Mouse (Mus musculus) limb, embryonic 13.5 days (tissue): Measurements from ENCODE around the gene Catsper2. TPM values are rescaled to one million over a fixed set of nuclear protein-coding genes. Genes with fewer than 3 reads are reported as not detected.

Experiments used
- ATAC-seq: fragments of 200-750 bp; cut with Nextera tagmentation; 2 replicates; pipeline ENCODE4 v1.8.0; 2017; ENCODE audit warnings: low read depth, moderate number of reproducible peaks, moderate TSS enrichment; ENCODE audit not compliant: low FRiP score
- H3K27ac ChIP-seq: fragments of 300-500 bp; sonication (generic); 2 replicates; pipeline ENCODE4 v1.5.1; 2015; ENCODE audit warnings: inconsistent platforms, mild to moderate bottlenecking, moderate library complexity
- H3K27me3 ChIP-seq: fragments of 300-500 bp; sonication (generic); 2 replicates; pipeline ENCODE4 v1.6.1; 2015; ENCODE audit warnings: mild to moderate bottlenecking, inconsistent platforms
- H3K36me3 ChIP-seq: fragments of 300-500 bp; sonication (generic); 2 replicates; pipeline ENCODE4 v1.6.1; 2015; ENCODE audit warnings: inconsistent platforms, mild to moderate bottlenecking, moderate library complexity
- H3K4me1 ChIP-seq: fragments of 300-500 bp; sonication (generic); 2 replicates; pipeline ENCODE4 v1.6.1; 2015; ENCODE audit warnings: inconsistent platforms
- H3K4me2 ChIP-seq: fragments of 300-500 bp; sonication (generic); replicated peaks from 2 replicates; pipeline ENCODE4 v1.6.1; 2015; ENCODE audit warnings: inconsistent platforms, mild to moderate bottlenecking, moderate library complexity
- H3K4me3 ChIP-seq: fragments of 300-500 bp; sonication (generic); 2 replicates; pipeline ENCODE4 v1.5.1; 2015; ENCODE audit warnings: moderate library complexity, mild to moderate bottlenecking, inconsistent platforms
- H3K9ac ChIP-seq: fragments of 300-500 bp; sonication (generic); 2 replicates; pipeline ENCODE4 v1.6.1; 2015; ENCODE audit warnings: mild to moderate bottlenecking, inconsistent platforms
- H3K9me3 ChIP-seq: fragments of 300-500 bp; sonication (generic); 2 replicates; pipeline ENCODE4 v1.6.1; 2016; ENCODE audit warnings: inconsistent platforms
- WGBS: fragments of 180-500 bp; shearing (Covaris S2); methylation state at CpG from one replicate; pipeline ENCODE4 v1.1.7; 2015; 5-methylcytosine and 5-hydroxymethylcytosine counted together
- polyA plus RNA-seq: library from polyadenylated mRNA; unstranded; fragments of >200 nt; fragmentation: Nextera tagmentation; extraction: Ambion mirVana; gene quantifications from 2 replicates; pipeline ENCODE4 v1.2.1, GENCODE M21; 2015

The Catsper2 gene
- 3.0 TPM in 2 replicates for polyA plus RNA-seq

DNA sequence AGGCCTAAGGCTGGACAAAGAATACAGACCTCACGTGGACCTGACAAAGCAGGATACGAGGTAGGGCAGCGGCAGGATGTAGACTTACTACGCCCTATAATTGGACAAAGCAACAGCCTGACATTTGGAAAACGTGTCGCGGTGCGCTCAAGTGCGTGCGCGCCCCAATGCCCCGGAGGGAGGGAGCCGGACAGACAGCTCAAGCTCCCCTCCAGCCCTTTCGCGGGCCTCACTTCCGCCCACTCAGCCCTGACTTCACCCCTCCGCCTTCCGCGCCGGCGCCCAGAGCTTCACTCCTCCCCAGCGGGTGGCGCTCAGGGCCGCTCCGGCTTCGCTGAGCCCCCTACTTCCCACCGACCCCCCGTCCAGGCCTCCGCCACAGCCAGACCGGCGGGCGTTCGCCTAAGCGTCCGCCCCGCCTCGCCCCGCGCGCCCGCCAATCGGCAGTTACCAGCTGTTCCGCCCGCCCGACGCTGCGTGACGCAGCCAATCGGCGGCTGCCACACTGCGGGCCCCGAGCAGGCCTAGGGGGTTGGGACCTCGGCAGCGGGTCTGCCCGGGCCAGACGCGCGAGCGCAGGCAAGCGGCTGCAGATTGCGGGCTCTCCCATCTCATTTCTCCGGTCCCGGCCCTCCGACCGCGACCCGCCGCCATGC is at the start of gene Catsper2, which contains the start of gene Pdia3:
Catsper2 (minus strand) TSS at position 406 of the 656 bp plus-strand sequence.
Pdia3 (plus strand) TSS at position 389 of the 656 bp plus-strand sequence.
- peak within 1 kb of the TSS; percentile 99 for H3K9ac ChIP-seq
- no peaks in the 10 kb centered on the region for H3K9me3 ChIP-seq
- WGBS: under 1% methylated on average over 68 of the region's 68 CpGs
- H3K27ac ChIP-seq: peak within 1 kb of the TSS; percentile 98
- peaks cover 30% of the 10 kb centered on the region for H3K4me1 ChIP-seq
- H3K36me3 ChIP-seq: peaks cover 27% of the 10 kb centered on the region
- peak within 1 kb of the TSS; percentile 98 for H3K4me3 ChIP-seq
- H3K4me2 ChIP-seq: peak within 1 kb of the TSS; percentile 70
- peak; percentile 99 for ATAC-seq
- H3K27me3 ChIP-seq: no peaks in the 10 kb centered on the region

DNA sequence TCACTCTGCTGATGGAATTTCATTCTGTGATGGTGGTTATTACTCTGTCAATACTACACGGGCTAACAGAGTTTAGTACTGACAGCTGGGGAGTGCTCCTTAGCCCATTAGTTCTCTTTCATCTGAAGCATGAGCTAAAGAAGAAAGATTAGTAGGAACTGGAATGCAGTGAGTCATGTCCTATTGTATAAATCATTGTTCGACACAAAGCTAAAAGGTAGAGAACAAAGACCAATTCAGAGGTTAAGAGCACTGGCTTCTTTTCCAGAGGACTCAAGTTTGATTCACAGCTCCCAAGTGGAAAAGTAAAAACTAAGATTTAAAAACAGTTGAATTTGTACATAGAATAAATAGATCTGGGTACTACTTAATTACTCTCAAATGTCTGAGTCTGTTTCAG is 46.5 kb upstream of the Catsper2 start:
- H3K4me3 ChIP-seq: no peak overlapping the region
- no peaks in the 10 kb centered on the region for H3K9me3 ChIP-seq
- H3K4me1 ChIP-seq: peaks cover 11% of the 10 kb centered on the region
- H3K4me2 ChIP-seq: no peak overlapping the region
- H3K27ac ChIP-seq: no peak overlapping the region
- H3K36me3 ChIP-seq: peaks cover 30% of the 10 kb centered on the region
- no peak for ATAC-seq
- no peaks in the 10 kb centered on the region for H3K27me3 ChIP-seq
- whole genome bisulfite sequencing: 76% methylated on average over 2 of the region's 2 CpGs
- H3K9ac ChIP-seq: no peak overlapping the region

DNA sequence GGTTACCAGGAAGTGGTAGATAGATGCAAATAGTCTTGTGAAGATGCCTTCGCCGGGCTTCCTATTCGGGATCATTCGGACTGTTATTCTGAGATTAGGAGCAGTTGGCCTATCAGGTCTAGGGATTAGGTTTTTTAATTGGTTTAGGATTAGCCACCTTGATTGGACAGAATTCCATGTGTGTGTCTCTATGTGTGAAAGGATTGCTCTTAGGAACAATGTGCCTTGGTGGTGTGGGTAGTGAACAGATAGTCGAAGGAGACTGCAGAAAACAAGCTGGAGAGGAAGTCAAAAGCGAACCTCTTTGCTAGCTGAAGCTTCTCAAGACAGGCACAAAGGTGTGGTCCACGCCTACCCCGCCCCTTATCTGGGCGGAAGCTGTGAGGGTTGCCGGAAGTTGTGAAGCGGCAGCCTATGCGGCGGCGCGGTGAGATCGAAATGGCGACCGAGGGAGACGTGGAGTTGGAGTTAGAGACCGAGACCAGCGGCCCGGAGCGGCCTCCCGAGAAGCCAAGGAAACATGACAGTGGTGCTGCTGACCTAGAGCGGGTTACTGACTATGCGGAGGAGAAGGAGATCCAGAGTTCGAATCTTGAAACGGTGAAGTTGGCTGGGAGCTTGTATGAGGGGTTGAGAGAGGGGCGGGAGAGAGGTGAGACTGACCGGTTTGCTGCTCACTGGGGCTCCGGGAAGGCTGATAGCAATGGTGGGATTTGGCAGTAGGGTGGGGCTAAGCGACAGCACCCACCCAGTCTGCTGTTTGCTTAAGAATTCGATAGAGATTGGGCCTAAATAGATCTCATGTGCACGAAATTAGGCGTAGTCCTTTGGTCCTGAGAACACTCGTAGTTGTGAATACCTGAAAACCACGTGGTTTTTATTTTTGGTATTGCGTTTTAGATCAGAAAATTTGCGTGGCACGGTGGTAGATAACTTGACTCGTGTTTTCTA is 43.4 kb upstream of the Catsper2 start, which contains the start of gene Serinc4:
Serinc4 (minus strand) TSS at position 90 of the 951 bp plus-strand sequence.
- Histone ChIP-seq H3K9ac (peak within 1 kb of the TSS; percentile 81), H3K4me3 (peak within 1 kb of the TSS; percentile 76), H3K4me2 (peak within 1 kb of the TSS; percentile 75), H3K4me1 (peaks cover 17% of the 10 kb centered on the region), H3K27me3 (no peaks in the 10 kb centered on the region), H3K36me3 (peaks cover 51% of the 10 kb centered on the region), H3K9me3 (no peaks in the 10 kb centered on the region), H3K27ac (peak within 1 kb of the TSS; percentile 75; the same call in 1 of the 2 replicates)
- peak; percentile 87 for ATAC-seq
- 4% methylated on average over 41 of the region's 41 CpGs for whole genome bisulfite sequencing

DNA sequence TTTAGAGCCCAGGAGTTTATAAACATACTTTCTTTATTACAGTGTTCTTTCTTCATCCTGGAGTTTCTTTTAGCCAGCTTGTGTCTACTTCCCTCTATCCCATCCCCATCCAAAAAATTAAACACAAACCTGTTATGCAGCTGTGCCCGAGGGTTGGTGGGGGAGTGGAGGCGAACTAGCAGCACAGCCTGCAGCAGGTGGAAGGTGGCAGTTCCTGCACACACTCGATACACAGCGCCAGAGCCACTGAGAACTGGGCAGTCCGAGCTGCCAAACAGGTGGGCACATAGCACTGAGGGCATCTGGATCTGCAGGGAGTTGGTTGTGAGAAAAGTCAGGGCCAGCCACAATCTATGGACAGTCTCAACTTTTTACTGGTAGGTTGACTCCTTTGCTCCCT is 41.9 kb upstream of the Catsper2 start:
- H3K36me3 ChIP-seq: peaks cover 51% of the 10 kb centered on the region
- H3K4me3 ChIP-seq: no peak overlapping the region
- no peaks in the 10 kb centered on the region for H3K9me3 ChIP-seq
- H3K4me1 ChIP-seq: peaks cover 26% of the 10 kb centered on the region
- H3K27ac ChIP-seq: no peak overlapping the region
- ATAC-seq: no peak
- no peaks in the 10 kb centered on the region for H3K27me3 ChIP-seq
- no peak overlapping the region for H3K4me2 ChIP-seq
- no peak overlapping the region for H3K9ac ChIP-seq
- 71% methylated on average over 5 of the region's 5 CpGs for WGBS

DNA sequence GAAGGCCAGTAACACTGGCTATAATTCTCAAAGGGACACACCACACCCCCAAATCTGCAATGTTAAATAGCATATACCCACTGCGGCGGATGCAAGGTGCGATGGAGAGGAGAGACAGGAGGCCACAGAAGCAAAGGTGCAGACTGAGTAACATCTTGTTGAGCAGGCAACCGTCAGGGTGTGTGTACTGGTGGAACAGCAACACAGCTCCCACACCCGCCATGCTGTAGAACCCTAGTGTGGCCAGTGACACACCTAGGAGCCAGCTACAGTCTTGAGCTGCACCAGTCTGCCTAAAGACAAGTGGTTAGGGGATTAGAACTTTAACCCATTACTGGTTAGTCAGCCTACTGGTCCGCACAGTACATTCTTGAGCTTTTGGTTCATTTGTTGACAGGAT is 40.3 kb upstream of the Catsper2 start:
- Histone ChIP-seq H3K9me3 (no peaks in the 10 kb centered on the region), H3K36me3 (peaks cover 36% of the 10 kb centered on the region), H3K4me2 (no peak overlapping the region), H3K27me3 (no peaks in the 10 kb centered on the region), H3K27ac (no peak overlapping the region), H3K9ac (no peak overlapping the region), H3K4me1 (peaks cover 29% of the 10 kb centered on the region), H3K4me3 (no peak overlapping the region)
- no peak for ATAC-seq
- WGBS: 85% methylated on average over 6 of the region's 6 CpGs

DNA sequence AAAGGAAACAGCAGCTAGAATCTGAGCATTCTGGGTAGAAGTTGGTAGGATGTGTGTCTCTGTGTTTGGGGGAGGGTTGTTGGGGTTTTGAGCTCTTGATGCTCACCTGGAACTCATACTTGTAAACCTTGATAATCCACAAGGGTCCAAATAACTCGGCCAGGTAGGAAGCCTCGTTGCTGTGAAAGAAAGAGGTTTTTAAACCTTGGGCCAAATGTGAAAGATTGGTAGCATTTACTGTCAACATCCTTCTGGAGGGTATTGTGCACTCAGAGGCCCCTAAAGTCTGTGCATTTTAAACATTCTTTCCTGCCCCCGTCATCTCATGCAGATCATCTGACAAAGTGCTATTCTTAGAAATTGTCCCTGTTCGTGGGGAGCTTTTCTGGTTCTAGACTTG is 39.4 kb upstream of the Catsper2 start, which contains the start of gene Hypk:
Hypk (plus strand) TSS at position 301 of the 400 bp plus-strand sequence.
- peaks cover 29% of the 10 kb centered on the region for H3K36me3 ChIP-seq
- no peak within 1 kb of the TSS for H3K4me2 ChIP-seq
- H3K9ac ChIP-seq: no peak within 1 kb of the TSS
- H3K27me3 ChIP-seq: no peaks in the 10 kb centered on the region
- no peak for ATAC-seq
- H3K4me3 ChIP-seq: no peak within 1 kb of the TSS
- H3K9me3 ChIP-seq: no peaks in the 10 kb centered on the region
- WGBS: 72% methylated on average over 4 of the region's 4 CpGs
- peaks cover 30% of the 10 kb centered on the region for H3K4me1 ChIP-seq
- no peak within 1 kb of the TSS for H3K27ac ChIP-seq

DNA sequence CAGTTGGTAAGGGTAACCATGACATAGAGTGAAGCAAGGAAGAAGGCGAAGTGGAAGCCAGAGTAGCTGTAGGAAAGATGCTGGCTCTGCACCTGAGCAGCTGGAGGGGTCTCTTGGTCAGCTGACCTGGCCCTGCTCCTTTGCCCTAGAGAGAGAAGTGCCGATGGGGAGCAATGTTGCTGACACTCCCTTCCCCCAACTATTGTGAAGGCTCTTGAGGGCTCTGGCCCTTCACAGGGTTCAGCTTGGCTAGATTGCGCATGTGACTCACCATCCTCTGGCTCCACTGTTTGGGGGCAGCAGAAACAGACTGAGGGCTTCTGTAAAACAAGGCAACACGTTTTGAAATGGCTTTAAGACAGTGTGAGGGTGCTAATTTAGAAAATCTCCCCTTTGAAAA is 38.8 kb upstream of the Catsper2 start:
- Histone ChIP-seq H3K4me3 (no peak overlapping the region), H3K4me2 (no peak overlapping the region), H3K9ac (no peak overlapping the region), H3K27ac (no peak overlapping the region), H3K27me3 (no peaks in the 10 kb centered on the region), H3K9me3 (no peaks in the 10 kb centered on the region), H3K4me1 (peaks cover 29% of the 10 kb centered on the region), H3K36me3 (peaks cover 29% of the 10 kb centered on the region)
- no peak for ATAC-seq
- 85% methylated on average over 4 of the region's 4 CpGs for WGBS

DNA sequence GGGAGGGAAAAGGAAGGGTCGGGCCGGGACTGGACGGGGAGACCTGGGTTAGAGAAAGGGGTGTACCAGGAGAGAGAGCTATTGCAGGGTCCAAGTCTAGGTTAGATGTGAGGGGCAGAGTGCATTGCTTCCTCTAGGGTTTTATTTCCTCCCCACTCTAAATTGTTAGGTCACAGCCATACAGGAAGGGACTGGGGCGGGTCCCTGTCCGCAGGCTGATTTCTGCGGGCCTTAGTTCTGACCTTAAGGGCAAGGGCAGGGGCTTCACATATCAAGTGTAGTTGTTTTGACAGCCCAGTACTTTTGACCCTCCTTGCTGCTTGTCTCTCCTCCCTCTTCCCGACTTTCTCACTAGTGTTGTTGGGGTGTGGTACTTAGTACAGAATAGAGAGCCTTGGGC is 36.5 kb upstream of the Catsper2 start:
- H3K36me3 ChIP-seq: peaks cover 29% of the 10 kb centered on the region
- H3K9me3 ChIP-seq: no peaks in the 10 kb centered on the region
- H3K4me2 ChIP-seq: peak overlapping the region; percentile 74
- peak overlapping the region; percentile 98; the same call in 1 of the 2 replicates for H3K27ac ChIP-seq
- H3K4me3 ChIP-seq: peak overlapping the region; percentile 99
- H3K4me1 ChIP-seq: peaks cover 23% of the 10 kb centered on the region
- under 1% methylated on average over 7 of the region's 7 CpGs for WGBS
- H3K9ac ChIP-seq: peak overlapping the region; percentile 99
- H3K27me3 ChIP-seq: no peaks in the 10 kb centered on the region
- no peak for ATAC-seq

DNA sequence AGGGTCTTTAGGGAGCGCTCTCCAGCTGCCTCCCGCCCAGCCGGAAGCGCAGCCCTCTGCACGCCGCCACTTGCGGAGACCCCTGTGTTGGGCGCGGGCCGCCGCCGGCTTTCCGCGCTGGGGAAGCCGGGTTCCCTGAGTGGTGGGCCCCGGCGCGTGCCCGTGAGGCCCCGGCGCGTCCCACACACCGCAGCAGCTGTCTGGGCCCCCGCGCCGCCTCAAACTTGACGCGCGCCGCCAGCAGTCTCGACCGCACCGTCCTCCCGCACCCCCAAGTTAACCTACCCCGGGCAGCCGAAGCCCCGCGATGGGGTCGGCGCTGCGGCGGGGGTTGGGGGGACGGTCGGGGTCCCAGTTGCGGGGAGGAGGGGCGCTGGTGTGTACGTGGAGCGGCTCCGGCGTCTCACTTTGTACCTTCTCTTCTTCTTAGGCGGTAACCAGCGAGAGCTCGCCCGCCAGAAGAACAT is 36.0 kb upstream of the Catsper2 start:
- Histone ChIP-seq H3K9me3 (no peaks in the 10 kb centered on the region), H3K27me3 (no peaks in the 10 kb centered on the region), H3K9ac (peak overlapping the region; percentile 99), H3K4me1 (peaks cover 23% of the 10 kb centered on the region), H3K4me3 (peak overlapping the region; percentile 99), H3K36me3 (peaks cover 29% of the 10 kb centered on the region), H3K4me2 (peak overlapping the region; percentile 74), H3K27ac (peak overlapping the region; percentile 98)
- ATAC-seq: peak; percentile 54
- WGBS: under 1% methylated on average over 54 of the region's 54 CpGs

DNA sequence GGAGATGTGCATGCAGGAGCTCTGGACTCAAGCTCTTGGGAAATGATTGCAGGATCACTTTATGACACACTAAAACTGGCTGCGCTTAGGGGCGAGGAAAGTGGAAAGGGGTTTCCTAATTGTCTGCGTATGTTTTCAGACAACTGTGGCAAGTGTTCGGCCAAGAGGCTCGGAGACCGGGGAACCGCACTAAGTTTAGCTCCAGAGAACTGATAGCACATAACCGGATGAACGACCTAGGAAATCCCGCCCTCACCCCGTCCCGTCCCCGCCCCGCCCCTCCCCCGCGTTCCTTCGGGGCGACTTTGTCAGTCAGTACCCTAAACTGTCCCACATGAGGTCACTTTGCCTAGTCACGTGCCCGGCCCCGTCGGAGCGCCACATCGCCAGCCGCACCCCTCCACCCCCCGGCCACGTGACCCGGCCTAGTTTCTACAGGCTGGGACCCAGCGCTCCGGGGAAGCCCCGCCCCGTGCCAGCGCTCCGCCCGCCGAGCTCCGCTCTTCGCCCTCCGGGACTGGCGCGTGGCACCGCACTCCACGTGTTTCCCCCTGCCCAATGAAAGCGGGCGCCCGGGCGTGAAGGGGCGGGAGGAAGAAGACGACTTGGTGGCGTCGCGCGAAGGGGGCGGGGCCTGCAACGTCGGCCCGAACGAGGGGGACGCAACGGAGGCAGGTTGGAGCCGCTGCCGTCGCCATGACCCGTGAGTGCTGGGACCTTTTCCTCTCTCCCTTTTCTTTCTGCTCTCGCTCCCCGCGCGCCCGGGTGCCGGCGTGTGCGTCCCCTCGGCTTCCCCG is 35.3 kb upstream of the Catsper2 start, which contains the start of gene Serf2:
Serf2 (plus strand) TSS at position 457 of the 797 bp plus-strand sequence.
- Histone ChIP-seq H3K4me2 (peak within 1 kb of the TSS; percentile 77), H3K9ac (peak within 1 kb of the TSS; percentile 99), H3K4me1 (peaks cover 23% of the 10 kb centered on the region), H3K27me3 (no peaks in the 10 kb centered on the region), H3K9me3 (no peaks in the 10 kb centered on the region), H3K27ac (peak within 1 kb of the TSS; percentile 98), H3K36me3 (peaks cover 27% of the 10 kb centered on the region), H3K4me3 (peak within 1 kb of the TSS; percentile 99)
- ATAC-seq: peak; percentile 98
- WGBS: under 1% methylated on average over 70 of the region's 74 CpGs

DNA sequence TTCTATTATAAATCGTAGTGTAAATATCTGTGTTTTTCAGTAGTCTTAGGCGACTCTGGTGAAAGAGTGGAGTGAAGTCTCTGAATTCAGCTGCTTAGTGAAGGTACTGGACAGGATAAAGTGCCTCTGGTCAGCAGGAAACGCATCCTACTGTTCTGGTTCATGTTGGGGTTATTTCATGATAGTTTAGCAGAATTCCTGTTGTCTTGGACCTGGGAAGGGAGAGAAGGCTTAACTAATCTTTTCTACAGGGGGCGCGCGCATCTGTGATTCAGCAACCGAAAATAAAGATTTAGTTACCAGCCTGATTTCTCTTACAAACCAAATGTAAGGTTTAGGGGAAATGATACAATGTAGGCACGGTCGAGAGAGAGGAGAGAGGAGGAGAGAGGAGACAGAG is 34.5 kb upstream of the Catsper2 start:
- peak overlapping the region; percentile 65 for H3K9ac ChIP-seq
- peaks cover 24% of the 10 kb centered on the region for H3K4me1 ChIP-seq
- peak overlapping the region; percentile 77 for H3K4me2 ChIP-seq
- H3K4me3 ChIP-seq: peak overlapping the region; percentile 99
- H3K9me3 ChIP-seq: no peaks in the 10 kb centered on the region
- peak overlapping the region; percentile 92 for H3K27ac ChIP-seq
- 16% methylated on average over 9 of the region's 9 CpGs for WGBS
- ATAC-seq: no peak
- H3K27me3 ChIP-seq: no peaks in the 10 kb centered on the region
- peaks cover 19% of the 10 kb centered on the region for H3K36me3 ChIP-seq
